Comparison of ENCODE assay signal across 15 mouse cellular contexts in genomic region chr7:35796123-35796522, GRCm38 (mm10). TPM values are rescaled to one million over a fixed set of nuclear protein-coding genes. Genes with fewer than 3 reads are reported as not detected.
DNase-seq lines count a peak whose midpoint lies in the region; ATAC-seq and TF ChIP-seq lines count a peak whose summit lies in the region.
"Had no signal": no experiment of that assay in that cellular context is flagged by ENCODE, and none has a peak within 500 bp of the region (broad histone marks: within the 10 kb centered on the region; RNA-seq: fewer than 3 reads in every experiment).

No protein-coding gene starts in this region.

- H3K9me3 ChIP-seq in heart, embryonic 15.5 days (replicated peaks), result no peaks in the 10 kb centered on the region
- no peaks in the 10 kb centered on the region for H3K9me3 ChIP-seq in lung, postnatal 0 days (ENCODE audit: low read length)
- H3K9me3 ChIP-seq: limb, embryonic 10.5 days; lung, embryonic 15.5 days; neural tube, embryonic 12.5 days had no signal

- ATAC-seq in heart, embryonic 15.5 days (replicated peaks; ENCODE audit: insufficient number of reproducible peaks, insufficient read depth, low FRiP score, low read depth), result 0 out of 2 replicates have a peak, but pooled peaks have one; percentile 43
- ATAC-seq in lung, postnatal 0 days, result no peak
- peak; percentile 93 for ATAC-seq in common myeloid progenitor, adult 5-6 weeks (replicated peaks; ENCODE audit: low read depth, poor library complexity, severe bottlenecking)
- ATAC-seq in megakaryocyte progenitor cell, adult 5-6 weeks (replicated peaks; ENCODE audit: poor library complexity), result peak; percentile 83
- ATAC-seq: hindbrain, postnatal 0 days; midbrain, embryonic 16.5 days had no signal

- H3K27ac ChIP-seq in heart, embryonic 15.5 days, result peak overlapping the region; percentile 60
- no peak overlapping the region for H3K27ac ChIP-seq in lung, postnatal 0 days (ENCODE audit: low read length)
- H3K27ac ChIP-seq: heart, adult 2 months; hindbrain, postnatal 0 days; limb, embryonic 10.5 days; lung, embryonic 15.5 days; neural tube, embryonic 12.5 days had no signal

- TF ChIP-seq CTCF in lung, postnatal 0 days (IDR thresholded peaks at IDR 0.05), result no peak
- no peak for TF ChIP-seq CTCF in lung, adult 2 months (IDR thresholded peaks at IDR 0.05; ENCODE audit: insufficient read depth, low read length)

- H3K4me1 ChIP-seq in heart, embryonic 15.5 days (replicated peaks), result peaks cover 11% of the 10 kb centered on the region
- no peaks in the 10 kb centered on the region; the same call in 1 of the 2 replicates for H3K4me1 ChIP-seq in lung, postnatal 0 days (ENCODE audit: insufficient read depth, low read depth, low read length)
- no peaks in the 10 kb centered on the region for H3K4me1 ChIP-seq in lung, adult 2 months (ENCODE audit: control insufficient read depth, insufficient read depth, low read length)

- intact Hi-C loops in heart, postnatal 36 days (cut with DNase I), result no loop called here

- H3K4me2 ChIP-seq in heart, embryonic 15.5 days, result no peak overlapping the region
- no peak overlapping the region for H3K4me2 ChIP-seq in lung, postnatal 0 days (replicated peaks; ENCODE audit: low read depth, low read length)
- H3K4me2 ChIP-seq: lung, embryonic 15.5 days; neural tube, embryonic 12.5 days had no signal

- TF ChIP-seq POLR2A in lung, adult 2 months (IDR thresholded peaks at IDR 0.05; ENCODE audit: borderline replicate concordance, extremely low read depth, low read depth, low read length), result no peak

- H3K36me3 ChIP-seq in heart, embryonic 15.5 days, result peaks cover 77% of the 10 kb centered on the region
- H3K36me3 ChIP-seq in lung, postnatal 0 days (ENCODE audit: insufficient read depth, low read length), result peaks cover 55% of the 10 kb centered on the region

- no peak for DNase-seq in heart, postnatal 36 days
- peak; percentile 6 for DNase-seq in lung, postnatal 0 days (ENCODE audit: low spot score)
- DNase-seq in lung, adult 2 months, result no peak
- DNase-seq in cerebellum, postnatal 25 days, result no peak
- DNase-seq: cerebellum, adult 8-10 months; thymus, adult 18-20 months had no signal

- H3K27me3 ChIP-seq in heart, embryonic 15.5 days, result no peaks in the 10 kb centered on the region
- no peaks in the 10 kb centered on the region for H3K27me3 ChIP-seq in lung, postnatal 0 days (replicated peaks; ENCODE audit: insufficient read depth, low read length)
- H3K27me3 ChIP-seq: lung, embryonic 15.5 days; neural tube, embryonic 12.5 days had no signal

- TF ChIP-seq EP300 in lung, postnatal 0 days (IDR thresholded peaks at IDR 0.05), result no peak

- H3K4me3 ChIP-seq in heart, embryonic 15.5 days, result no peak overlapping the region
- no peak overlapping the region for H3K4me3 ChIP-seq in lung, postnatal 0 days (ENCODE audit: low read depth, low read length)
- H3K4me3 ChIP-seq in lung, adult 2 months (replicated peaks; ENCODE audit: extremely low read depth, low read depth, low read length), result no peak overlapping the region
- H3K4me3 ChIP-seq: heart, adult 2 months; limb, embryonic 10.5 days; lung, embryonic 15.5 days; neural tube, embryonic 12.5 days had no signal

- no peak overlapping the region for H3K9ac ChIP-seq in heart, embryonic 15.5 days
- no peak overlapping the region for H3K9ac ChIP-seq in lung, postnatal 0 days (replicated peaks; ENCODE audit: low read depth)
- H3K9ac ChIP-seq: lung, embryonic 15.5 days; neural tube, embryonic 12.5 days had no signal

- 48% methylated on average over 7 of the region's 7 CpGs for WGBS in heart, embryonic 15.5 days
- WGBS in lung, postnatal 0 days, result 43% methylated on average over 7 of the region's 7 CpGs
- 31% methylated on average over 7 of the region's 7 CpGs for WGBS in lung, adult 2 months

RNA-seq across cellular contexts. Expression of gene Zfp507, which starts 6.7 kb away (rescaled TPM):
- polyA plus RNA-seq in heart, embryonic 15.5 days (2015; fragmentation: Nextera tagmentation; extraction: Ambion mirVana), result 11.1 and 11.9 TPM in 2 replicates
- 10 to 100 TPM; 13.7 to 13.8 TPM for total RNA-seq in heart, postnatal 36 days (2021)
- 6.9 and 10.1 TPM in 2 replicates for polyA plus RNA-seq in lung, postnatal 0 days (2015; fragmentation: Nextera tagmentation; extraction: Ambion mirVana)
- polyA plus RNA-seq in lung, adult 2 months (2012; rRNA removed), result 5.9 and 8.1 TPM in 2 replicates
- 22.5 and 23.8 TPM in 2 replicates for total RNA-seq in common myeloid progenitor, adult 5-6 weeks (2017)
- 10.2 and 11.2 TPM in 2 replicates for total RNA-seq in megakaryocyte progenitor cell, adult 5-6 weeks (2015)
- 11.2 and 13.1 TPM in 2 replicates for total RNA-seq in megakaryocyte progenitor cell, adult 5-6 weeks (2017)

RNA-seq across cellular contexts. Expression of gene Dpy19l3, which starts 41.9 kb away (rescaled TPM):
- polyA plus RNA-seq in heart, embryonic 15.5 days (2015; fragmentation: Nextera tagmentation; extraction: Ambion mirVana), result 13.1 and 13.8 TPM in 2 replicates
- total RNA-seq in heart, postnatal 36 days (2021), result 1 to 10 TPM; 3.5 to 3.7 TPM
- polyA plus RNA-seq in lung, postnatal 0 days (2015; fragmentation: Nextera tagmentation; extraction: Ambion mirVana), result 14.3 and 16.2 TPM in 2 replicates
- polyA plus RNA-seq in lung, adult 2 months (2012; rRNA removed), result 7.2 and 10.9 TPM in 2 replicates
- total RNA-seq in common myeloid progenitor, adult 5-6 weeks (2017), result 17.6 and 23.5 TPM in 2 replicates
- total RNA-seq in megakaryocyte progenitor cell, adult 5-6 weeks (2015), result 24.5 and 25.6 TPM in 2 replicates
- 15.2 and 26.8 TPM in 2 replicates for total RNA-seq in megakaryocyte progenitor cell, adult 5-6 weeks (2017)
